Mouse (Mus musculus) olfactory bulb, adult 2 months (tissue): ENCODE data around the gene Anpep.

Source experiments
- CTCF ChIP-seq: fragments of 200-500 bp; IDR thresholded peaks from 2 replicates; pipeline ENCODE4 v1.5.1; 2012; ENCODE audit warnings: low read depth, mild to moderate bottlenecking, low read length, moderate library complexity; ENCODE audit not compliant: insufficient read depth
- POLR2A ChIP-seq: fragments of 200-500 bp; IDR thresholded peaks from 2 replicates; pipeline ENCODE4 v1.6.1; 2012; ENCODE audit warnings: mild to moderate bottlenecking, low read depth, low read length, moderate library complexity; ENCODE audit not compliant: insufficient read depth

DNA sequence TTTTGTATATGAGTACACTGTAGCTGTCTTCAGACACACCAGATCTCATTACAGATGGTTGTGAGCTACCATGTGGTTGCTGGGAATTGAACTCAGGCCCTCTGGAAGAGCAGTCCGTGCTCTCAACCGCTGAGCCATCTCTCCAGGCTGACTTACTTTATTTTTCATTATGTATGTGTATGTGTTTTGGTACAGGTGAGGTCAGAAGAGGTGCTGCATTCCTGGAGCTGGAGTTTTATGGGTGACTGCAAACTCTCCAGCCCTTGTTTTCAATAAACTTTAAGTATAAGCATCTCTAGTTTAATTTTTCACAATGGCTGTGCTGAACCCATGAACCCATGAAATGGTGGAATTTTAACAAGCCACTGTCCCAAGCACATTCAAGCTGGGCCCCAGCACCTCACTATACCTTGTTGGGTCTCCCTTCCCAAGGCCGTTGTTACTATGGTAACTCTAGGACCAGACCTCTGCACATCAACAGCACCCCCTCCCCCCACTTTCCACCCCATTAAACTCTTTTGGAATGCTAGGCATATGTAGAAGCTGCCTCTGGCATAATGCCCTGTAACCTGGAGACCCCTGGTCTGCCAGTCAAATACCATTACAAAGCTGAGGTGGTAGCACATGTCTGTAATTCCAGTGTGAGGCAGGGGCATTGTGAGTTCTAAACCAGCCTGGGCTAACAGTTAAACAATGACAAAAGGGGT lies 5.6 kb upstream of the Anpep start:
- TF ChIP-seq CTCF (no peak), POLR2A (no peak)
